Mouse (Mus musculus) embryo, embryonic 10.5 days (tissue): Measurements from ENCODE around the gene Acad8.
A peak's percentile ranks its signal among the peaks of the same experiment; 100 is the strongest.

Experiments
- DNase-seq: peaks from one replicate; pipeline ENCODE4 v3.0.0-alpha.2; 2015; ENCODE audit warnings: low spot score

Gene Acad8

DNA sequence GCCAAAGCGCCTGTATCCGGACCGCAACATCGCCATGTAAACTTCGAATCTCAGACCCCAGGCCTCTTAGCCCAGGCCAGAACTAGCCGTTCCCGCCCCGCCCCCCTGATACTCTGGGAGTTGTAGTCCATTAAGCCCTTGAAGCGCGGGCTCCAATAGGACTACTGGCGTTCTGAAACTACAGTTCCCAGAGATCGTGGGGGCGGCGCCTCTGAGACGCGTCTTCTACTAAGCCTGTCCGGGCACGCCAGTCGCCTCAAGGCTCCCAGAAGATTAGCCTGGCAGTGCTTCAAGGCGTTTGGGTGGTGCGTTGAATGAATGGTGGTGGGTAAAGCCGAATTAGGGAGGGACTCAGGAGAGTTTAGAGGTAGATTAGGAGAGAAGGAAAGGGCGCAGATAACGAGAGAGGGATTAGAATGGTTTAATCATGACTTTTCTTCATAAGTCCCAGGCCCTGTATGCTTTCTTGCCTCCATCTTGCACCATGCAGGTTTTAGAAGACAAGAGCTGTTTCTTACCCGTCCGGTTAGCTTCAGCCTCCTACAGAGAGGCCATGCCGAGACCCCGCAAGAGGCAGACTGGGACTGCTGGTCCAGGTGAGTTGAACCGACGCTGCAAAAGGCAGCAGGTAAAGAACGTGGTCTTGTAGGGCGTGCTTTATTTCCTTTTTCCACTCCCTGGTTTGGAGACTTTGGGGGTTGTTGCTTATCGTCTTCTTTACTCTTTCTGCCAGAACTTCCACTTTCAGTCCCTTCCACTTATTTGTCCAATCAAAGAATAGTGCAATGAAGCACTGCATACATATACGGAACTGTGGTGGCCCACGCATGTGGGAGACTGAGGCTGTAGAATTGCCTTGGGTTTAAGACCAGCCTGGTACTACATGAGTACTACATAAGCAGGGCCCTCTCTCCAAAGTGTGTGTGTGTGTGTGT is at the start of gene Acad8, which contains the start of gene Thyn1:
Gene Acad8 (minus strand): TSS at position 106 of the 935 bp plus-strand sequence.
Gene Thyn1 (plus strand): TSS at position 250 of the 935 bp plus-strand sequence.
- peak; percentile 100 for DNase-seq

DNA sequence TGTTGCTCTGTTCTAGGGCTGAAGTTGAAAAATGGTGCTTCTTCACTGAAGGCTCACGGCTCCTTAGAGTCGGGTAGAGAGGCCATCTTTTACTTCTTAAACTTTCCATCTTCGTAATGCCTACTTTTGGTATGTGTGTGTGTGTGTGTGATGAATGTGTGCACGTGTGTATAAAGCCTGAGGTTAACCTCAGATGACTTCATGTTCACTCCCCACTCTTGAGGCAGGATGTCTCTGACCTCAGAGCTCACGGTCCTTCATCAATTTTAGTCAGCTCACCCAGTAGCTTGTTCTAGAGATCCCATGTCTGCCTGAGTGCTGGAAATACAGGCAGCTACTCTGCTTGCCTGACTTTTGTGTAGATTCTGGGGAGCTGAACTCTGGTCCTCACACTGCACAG is 44.5 kb upstream of the Acad8 start:
- no peak for DNase-seq

DNA sequence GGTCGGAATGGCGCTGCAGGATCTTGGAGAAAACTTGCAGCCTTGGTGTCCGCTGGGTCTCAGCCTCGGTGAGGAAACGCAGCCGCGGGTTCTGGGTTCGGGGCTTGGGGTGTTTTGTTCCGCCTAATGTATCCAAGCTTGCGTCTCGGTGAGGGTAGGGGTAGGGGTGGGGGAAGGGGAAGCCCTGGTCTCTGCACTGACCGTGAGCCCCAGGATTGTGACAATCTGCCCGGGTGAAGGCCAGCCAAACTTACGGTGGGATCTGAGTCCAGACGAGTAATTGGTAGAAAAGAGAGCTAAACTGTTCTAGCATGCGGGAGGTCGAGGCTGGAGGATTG is 31.4 kb upstream of the Acad8 start:
- DNase-seq = no peak

DNA sequence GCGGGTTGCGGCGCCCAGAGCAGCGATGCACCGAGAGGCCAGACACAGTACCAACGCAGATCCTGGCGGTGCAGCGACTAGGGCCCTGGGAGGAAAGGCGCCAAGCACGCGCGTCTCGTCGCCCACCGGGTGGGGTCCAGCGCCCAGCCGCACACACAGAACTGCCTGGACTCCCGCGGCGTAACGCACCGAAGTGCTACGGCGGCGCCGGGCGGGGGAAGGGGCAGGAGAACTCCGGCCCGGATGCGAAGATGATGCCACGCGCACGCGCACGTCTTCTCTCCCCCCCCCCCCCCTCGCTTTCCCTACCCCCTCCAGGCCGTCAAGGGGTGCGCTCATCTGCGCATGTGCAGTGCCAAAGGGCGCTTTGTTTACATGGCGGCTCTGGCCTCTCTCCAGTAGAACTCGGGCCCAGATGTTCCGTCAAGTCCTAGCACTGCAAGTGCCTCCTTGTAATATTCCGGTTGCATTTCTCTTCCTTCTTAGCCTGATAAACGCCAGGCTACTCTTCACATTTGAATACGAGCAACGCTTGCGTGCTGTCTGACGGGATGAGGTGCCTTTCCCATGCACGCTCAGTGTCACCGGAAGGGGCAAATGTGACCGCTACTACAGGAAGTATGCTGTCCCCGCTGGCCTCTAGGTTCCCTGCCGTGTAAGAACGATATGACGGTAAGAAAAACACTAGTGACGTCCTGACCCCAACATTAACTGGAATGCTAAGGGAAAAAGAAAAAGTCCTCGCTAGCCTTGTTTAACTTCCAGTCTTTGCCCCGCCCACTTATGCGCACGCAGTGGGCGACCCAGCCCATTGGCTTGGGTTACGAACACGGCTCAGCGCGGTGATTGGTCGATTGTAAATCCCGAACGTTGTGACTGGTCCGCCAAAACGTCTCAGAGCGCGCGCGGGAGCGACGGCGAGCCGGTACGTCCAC is 30.7 kb upstream of the Acad8 start, which contains the start of the genes Vps26b and Ncapd3:
Gene Vps26b (minus strand): TSS at position 238 of the 935 bp plus-strand sequence.
Gene Ncapd3 (plus strand): TSS at position 348 of the 935 bp plus-strand sequence.
- peak; percentile 99 for DNase-seq

DNA sequence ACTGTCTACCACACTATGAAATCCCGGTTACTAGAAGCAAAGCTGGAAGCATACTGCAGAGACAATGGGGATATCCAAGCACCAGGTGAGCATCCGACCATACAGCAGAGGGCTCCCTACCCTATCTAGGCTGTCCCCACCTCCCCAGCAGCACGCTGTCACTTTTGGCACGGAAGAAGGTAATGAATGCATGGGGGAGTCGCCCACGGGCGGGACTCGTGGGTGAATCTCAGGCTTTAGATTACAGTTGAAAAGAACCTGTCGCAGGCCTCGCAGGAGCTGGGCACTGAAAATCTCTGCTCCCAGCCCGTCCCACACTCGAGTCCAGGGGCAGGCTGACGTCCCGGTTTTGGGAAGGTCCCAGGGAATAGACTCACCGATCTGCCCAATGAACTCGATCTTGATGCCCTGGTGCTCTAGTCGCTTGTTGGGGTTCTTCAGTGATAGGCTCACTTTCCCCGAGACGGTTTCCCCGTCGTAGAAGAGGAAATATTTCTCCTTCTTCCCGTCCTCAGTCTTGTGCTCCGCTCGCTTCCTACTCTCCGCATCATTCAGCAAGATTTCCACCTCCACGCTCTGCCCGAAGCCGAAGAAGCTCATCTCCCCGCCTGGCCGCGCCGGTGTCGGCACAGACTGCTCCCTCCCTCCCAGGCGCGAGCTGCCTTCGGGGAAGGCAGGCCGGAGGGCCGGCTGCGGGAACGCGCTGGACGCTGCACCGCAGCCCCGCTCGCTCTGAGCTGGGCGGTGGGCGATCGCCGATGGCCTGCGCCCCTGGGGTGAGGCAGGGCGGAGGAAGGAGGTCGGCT is 29.9 kb upstream of the Acad8 start:
- peak; percentile 46 for DNase-seq

DNA sequence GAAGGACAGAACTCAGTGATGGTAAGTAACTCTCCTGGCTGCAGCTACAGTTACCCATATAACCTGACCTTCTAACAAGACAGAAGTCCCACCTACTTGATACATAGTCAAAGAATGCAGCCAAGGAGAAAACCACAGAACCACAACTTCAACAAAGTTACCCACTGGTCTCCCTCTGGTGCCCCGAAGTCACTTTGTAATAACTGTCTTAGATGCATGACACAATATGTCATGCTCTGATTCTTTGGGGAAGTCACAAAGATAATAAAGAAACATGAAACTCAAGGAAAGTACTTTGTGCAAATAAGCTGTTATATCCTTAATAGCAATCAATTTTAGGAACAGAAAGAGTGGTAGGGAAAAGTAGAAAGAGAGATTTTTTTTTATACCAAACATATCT is 27.3 kb upstream of the Acad8 start:
- no peak for DNase-seq

DNA sequence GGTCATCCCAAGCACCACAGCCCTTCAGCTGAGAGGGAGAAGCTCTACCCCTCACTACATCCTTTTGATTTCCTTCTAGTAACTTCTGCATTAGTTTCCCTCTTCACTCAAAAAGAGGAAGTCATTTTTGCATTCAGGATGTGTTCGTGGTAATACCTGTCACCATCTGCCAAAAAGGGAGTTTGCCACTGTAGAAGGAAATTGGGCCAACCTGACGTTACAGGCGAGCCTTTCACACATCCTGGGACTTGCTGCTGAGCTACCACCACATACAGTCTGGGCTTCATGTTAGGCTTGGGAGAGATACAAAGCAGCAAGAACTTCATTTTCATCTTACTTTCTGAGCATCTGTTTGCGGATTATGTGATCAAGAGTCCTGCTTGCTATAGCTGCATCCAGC is 24.3 kb upstream of the Acad8 start:
- no peak for DNase-seq

DNA sequence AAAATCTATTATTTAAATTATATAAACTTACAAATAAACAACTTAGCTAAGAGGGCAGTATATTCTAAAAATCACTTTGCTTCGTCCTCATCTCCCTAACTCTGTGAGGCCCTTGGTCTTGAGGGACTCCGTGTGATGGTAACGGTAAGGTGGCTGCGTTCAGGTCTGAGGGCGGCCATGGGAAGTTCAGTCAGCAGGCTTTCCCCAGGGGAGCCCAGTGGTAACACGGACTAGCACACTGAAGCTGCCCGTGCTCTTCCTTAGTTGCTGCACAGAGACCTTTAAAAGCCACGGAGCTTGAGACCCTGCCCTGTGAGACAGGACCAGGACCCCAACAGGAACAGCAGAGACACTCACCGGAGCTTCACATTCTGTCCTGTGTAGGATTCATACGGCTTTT is 19.6 kb upstream of the Acad8 start:
- no peak for DNase-seq

DNA sequence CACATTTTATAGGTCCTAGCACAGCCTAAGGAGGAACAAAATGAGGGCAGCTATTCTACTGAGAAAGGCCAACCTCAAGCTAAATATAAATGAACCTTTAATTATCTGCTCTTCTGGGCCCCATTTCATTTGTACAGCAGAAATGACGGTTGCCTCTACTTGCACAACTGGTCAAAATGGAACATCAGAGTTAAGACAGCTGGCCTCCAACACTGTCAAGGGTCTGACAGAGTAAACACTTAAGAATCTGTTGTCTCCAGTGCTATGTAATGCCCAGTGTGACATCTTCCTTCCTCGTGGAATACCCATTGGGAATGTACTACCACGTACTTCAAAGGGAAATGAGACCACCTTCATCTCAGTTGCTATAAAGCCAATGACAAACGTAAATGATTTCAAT is 12.2 kb upstream of the Acad8 start:
- no peak for DNase-seq

DNA sequence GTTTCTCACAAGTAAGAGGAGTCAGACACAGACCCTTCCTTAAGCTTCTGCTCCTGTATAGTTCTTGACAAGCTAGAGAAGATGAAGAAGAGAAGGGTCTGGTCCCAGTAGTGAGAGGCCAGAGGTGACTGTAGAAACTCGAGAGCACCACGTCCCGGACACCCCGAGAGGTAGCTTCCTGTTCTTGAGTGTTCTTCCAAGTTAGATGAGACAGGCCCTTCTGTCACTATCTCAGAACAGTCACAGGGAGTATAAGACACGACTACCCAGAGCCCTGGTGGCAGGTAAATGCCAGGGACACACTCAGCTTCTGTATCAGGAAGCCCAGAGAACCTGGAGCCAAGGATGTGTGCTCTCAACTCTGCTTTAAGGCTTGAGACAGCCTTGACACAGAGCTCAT is 9.9 kb upstream of the Acad8 start:
- no peak for DNase-seq

DNA sequence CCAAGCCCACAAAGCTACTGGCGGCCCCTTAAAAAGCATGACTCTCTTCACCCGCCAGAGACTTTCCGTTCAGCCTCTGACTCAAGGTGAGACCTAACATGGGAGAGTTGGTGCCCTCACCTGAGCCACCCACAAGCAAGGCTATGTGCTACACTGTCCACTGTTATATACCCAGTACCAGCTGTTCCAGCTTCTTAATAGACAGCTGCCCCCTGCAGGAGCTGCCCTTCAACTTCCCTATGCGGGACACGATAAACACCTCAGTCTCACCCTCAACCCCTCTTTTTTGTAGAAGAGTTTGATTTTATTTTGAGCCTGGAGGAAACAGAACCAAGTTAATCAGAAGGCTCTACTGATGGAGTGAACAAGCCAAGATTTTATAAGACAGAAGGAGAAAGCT is 7.5 kb upstream of the Acad8 start:
- DNase-seq = no peak

DNA sequence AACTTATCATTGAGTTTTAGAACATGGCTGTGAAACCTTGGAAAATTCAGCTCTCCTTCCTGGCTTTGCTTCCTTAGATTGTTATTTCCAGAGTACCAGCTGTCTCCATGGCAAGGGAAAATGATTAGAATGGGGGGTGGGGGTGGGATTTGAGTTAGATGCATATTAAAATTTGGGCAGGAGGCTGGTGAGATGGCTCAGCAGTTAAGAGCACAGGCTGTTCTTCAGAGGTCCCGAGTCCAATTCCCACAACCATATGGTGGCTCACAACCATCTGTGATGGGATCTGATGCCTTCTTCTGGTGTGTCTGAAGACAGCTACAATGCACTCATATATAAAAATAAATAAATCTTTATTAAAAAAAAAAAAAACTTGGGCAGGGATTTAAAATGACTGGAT is 6.6 kb upstream of the Acad8 start:
- DNase-seq = no peak

DNA sequence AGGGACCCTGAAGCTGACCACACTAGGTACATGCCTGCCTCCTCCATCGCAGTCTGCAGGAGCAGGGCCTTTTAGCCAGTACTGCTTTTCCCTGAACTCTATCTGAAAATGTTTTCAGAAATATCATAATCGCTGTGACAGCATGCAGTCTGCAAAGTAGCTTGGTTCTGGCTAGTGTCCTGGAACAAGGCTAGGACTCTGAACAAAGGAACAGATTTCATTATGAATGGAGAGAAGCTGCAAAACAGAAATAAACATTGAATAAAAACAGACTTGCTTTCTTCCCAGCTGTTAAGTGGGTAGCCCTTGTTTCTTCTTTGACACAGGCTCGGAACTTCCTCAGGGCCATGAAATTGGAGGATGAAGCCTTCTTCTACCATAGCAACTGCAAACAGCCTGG is 5.9 kb upstream of the Acad8 start:
- no peak for DNase-seq

DNA sequence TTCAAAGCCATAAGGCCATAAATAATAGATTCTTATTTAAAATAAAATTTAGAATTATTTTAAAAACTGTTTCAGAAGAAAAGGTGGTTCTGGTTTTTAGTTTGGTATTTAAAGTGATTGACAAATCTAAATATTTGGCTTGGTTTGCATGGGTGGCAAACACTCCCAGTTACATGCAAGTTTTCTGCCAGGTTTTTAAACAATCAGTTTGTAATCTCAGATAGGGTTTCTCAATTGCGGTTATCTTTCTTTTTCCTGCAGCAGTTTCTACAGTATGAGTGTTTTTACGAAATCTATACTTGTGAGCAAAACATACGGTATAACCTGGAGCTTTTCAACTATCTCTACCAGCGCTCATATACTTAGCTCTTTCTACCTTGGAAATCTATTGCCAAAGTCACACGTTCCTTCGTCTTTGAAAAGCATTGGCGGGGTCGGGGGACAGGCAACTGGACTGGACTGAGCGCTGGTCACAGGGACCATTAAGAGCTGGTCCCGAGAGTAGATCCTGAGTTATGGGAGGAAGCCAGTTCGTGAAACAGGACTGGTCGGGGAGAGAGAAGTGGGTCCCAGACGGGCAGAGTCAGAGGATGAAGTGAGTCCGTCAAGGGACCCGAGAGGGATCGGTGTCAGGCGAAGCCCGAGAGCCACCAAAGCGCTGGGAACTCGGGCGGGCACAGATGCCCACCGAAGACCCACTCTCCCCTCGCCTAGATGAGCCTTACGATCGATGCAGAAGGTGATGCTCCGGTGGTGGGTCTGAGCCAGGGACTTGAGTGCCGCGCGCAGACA is 501 bp downstream of the Acad8 start:
- DNase-seq = no peak

DNA sequence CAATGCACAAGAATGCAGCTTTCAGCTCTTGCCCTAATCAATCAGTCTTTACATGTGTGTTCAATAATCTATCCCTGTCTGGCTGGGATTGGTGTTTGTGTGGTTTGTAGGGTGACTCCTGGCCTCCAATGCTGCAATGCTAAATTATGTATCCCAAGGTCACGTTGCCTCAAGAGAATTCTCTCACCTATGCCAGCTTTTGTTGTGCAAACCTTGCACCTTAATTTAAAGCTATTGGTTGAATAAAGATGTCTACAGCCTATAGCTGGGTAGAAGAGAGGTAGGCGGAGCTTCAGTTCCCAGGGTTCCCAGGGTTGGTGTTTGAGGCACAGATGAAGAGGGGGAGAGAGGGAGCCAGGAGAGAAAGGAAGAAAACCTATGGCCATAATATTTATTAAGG is 1.9 kb downstream of the Acad8 start:
- no peak for DNase-seq

DNA sequence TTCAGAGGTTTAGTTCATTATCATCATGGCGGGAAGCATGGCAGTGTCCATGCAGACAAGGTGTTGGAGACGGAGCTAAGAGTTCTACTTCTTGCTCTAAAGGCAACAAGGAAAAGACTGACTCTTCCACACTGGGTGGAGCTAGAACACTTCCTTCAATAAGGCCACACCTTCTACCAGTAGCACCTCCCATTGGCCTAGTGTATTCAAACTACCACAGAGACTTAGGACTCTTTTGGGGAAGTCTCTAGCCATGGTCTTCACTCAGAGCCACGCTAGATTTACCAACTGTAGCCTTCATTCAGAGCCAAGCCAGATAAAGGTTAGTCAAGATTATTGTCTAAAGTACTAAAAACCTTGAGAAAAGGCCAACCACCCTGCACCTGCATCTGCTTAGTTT is 2.3 kb downstream of the Acad8 start:
- DNase-seq = no peak

DNA sequence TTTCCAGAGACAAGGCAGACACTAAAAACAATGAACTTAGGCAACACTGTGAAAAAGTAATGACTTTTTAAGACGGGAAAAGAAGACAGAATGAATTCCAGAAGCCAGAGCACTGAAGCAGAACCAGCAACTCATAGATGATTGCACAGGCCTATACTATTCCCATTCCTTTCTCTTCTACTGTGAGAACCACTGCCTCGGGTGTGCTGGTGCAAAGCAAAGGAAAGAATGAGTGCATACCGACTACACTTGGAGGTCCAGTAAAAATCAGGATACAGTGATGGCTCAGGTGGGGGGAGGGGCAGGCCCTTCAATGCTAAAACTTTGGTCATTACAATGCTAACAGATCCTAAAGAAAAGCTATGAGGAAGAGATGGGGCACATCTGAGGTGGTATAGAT is 5.5 kb downstream of the Acad8 start:
- no peak for DNase-seq

DNA sequence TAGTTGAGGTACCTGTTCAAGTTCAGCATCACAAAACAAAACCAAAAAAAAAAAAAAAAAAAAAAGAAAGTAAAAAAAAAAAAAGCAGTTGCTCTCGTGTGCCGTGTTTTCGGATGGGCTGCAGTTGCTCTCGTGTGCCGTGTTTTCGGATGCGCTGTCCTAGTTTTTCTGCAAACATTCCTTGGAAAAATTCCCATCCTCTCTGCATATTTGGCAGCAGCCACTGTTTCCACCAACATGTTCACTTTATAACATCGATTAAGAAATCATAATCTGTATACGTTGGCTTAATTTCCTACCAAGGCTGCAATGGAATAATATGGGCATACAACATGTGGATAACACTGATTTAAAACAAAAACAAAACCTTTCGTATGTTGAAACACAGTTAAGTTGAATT is 6.2 kb downstream of the Acad8 start:
- no peak for DNase-seq

DNA sequence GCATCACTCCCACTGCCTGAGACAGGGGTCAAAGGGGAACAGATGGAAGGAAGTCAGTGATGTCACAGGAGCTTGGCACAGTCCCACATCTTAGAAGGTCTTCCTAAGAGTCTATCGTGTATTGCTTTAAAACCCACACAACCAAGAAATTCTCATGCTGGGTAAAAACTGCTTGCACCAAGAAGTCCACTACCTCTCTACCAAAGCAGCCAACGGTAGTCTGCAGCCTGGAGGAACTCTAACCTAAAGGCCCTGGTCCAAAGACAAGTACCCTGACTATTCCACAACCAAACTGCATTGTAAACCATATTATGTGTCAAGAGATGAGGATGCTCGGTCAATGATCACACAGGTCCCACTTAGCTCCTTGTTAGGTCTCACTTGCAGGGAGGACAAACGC is 9.2 kb downstream of the Acad8 start:
- no peak for DNase-seq

DNA sequence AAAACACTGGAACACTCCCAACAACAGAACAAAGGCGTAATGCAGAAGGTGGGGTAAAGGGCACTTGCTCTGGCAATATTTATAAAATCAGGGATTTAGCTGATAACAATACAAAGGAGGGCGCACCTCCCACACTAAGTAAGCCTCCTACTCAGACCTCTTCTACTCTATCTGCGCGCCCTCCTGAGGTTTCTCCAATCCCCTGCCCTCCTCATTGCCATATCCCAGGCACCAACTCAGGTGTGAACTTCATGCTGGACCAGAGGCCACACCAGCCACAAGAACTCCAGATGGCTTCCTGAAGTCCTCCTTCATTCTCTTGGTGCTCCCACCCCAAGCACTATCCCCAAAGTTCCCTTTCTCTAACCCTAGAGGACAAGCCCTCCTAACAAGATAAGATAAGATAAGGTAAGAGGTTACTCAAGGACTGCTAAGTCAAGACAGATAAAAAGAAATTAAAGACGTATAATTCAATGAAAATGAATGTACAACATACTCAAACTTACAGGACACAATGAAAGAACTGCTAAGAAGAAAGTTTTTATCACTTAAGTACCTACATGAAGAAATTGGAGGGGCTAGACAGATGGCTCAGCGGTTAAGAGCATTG is 13.6 kb downstream of the Acad8 start:
- no peak for DNase-seq
